Mouse (Mus musculus) lung, postnatal 0 days (tissue): ENCODE data around the gene Ugt2a3. TPM values are rescaled to one million over a fixed set of nuclear protein-coding genes. Genes with fewer than 3 reads are reported as not detected.
"Not testable (repeated sequence)": the region's sequence is repeated elsewhere in the genome, so short reads cannot be mapped to it uniquely, and the experiment has no call there.

Source experiments
- ATAC-seq: fragments of 200-750 bp; cut with Nextera tagmentation; 2 replicates; pipeline ENCODE4 v1.8.0; 2017; ENCODE audit warnings: moderate library complexity
- DNase-seq: peaks from one replicate; pipeline ENCODE4 v3.0.0-alpha.2; 2016; ENCODE audit warnings: low spot score
- H3K27ac ChIP-seq: fragments of 300-500 bp; sonication (generic); 2 replicates; pipeline ENCODE4 v1.5.1; 2014; ENCODE audit warnings: antibody characterized with exemption, mild to moderate bottlenecking, low read length, mixed read lengths
- H3K27me3 ChIP-seq: fragments of 300-500 bp; sonication (generic); replicated peaks from 2 replicates; pipeline ENCODE4 v1.6.1; 2014; ENCODE audit warnings: low read length, mixed read lengths; ENCODE audit not compliant: insufficient read depth
- H3K36me3 ChIP-seq: fragments of 300-500 bp; sonication (generic); 2 replicates; pipeline ENCODE4 v1.6.1; 2014; ENCODE audit warnings: low read length, mixed read lengths; ENCODE audit not compliant: insufficient read depth
- H3K4me1 ChIP-seq: fragments of 300-500 bp; sonication (generic); 2 replicates; pipeline ENCODE4 v1.6.1; 2014; ENCODE audit warnings: antibody characterized with exemption, low read depth, low read length, mixed read lengths; ENCODE audit not compliant: insufficient read depth
- H3K4me2 ChIP-seq: fragments of 300-500 bp; sonication (generic); replicated peaks from 2 replicates; pipeline ENCODE4 v1.6.1; 2014; ENCODE audit warnings: low read depth, mild to moderate bottlenecking, low read length, moderate library complexity, mixed read lengths
- H3K4me3 ChIP-seq: fragments of 300-500 bp; sonication (generic); 2 replicates; pipeline ENCODE4 v1.5.1; 2014; ENCODE audit warnings: low read depth, low read length
- H3K9ac ChIP-seq: fragments of 300-500 bp; sonication (generic); replicated peaks from 2 replicates; pipeline ENCODE4 v1.6.1; 2014; ENCODE audit warnings: low read depth, mild to moderate bottlenecking
- H3K9me3 ChIP-seq: fragments of 300-500 bp; sonication (generic); 2 replicates; pipeline ENCODE4 v1.6.1; 2016; ENCODE audit warnings: low read length, mixed read lengths
- CTCF ChIP-seq: IDR thresholded peaks from 2 replicates; pipeline ENCODE4 v1.5.1; 2016; ENCODE audit warnings: antibody characterized with exemption, mild to moderate bottlenecking
- EP300 ChIP-seq: IDR thresholded peaks from 2 replicates; pipeline ENCODE4 v1.6.1; 2016; ENCODE audit warnings: antibody characterized with exemption, mild to moderate bottlenecking, control low read depth
- WGBS: fragments of 180-500 bp; shearing (Covaris S2); extraction: QIAGEN DNeasy Blood & Tissue Kit; methylation state at CpG from one replicate; pipeline ENCODE4 v1.1.7; 2014; 5-methylcytosine and 5-hydroxymethylcytosine counted together
- polyA plus RNA-seq: library from polyadenylated mRNA; unstranded; fragments of >200 nt; fragmentation: Nextera tagmentation; extraction: Ambion mirVana; gene quantifications from 2 replicates; pipeline ENCODE4 v1.2.1, GENCODE M21; 2015

Gene Ugt2a3
- polyA plus RNA-seq, 1 experiment from 2014 or later = not detected

- no peak for TF ChIP-seq EP300
- no peak for TF ChIP-seq CTCF
- WGBS = 32% methylated on average over 1 of the region's 1 CpGs
- Histone ChIP-seq H3K4me1 (no peaks in the 10 kb centered on the region), H3K9me3 (no peaks in the 10 kb centered on the region), H3K4me3 (no peak overlapping the region), H3K36me3 (no peaks in the 10 kb centered on the region), H3K27me3 (no peaks in the 10 kb centered on the region), H3K4me2 (no peak overlapping the region), H3K9ac (no peak overlapping the region), H3K27ac (no peak overlapping the region)
- DNase-seq (no peak), ATAC-seq (no peak)
Observed at GRCm38 (mm10) chr5:87350350-87350749, 13.4 kb upstream of the Ugt2a3 start.

- not testable (repeated sequence) for H3K27me3 ChIP-seq, DNase-seq, H3K4me2 ChIP-seq, H3K36me3 ChIP-seq, ATAC-seq, H3K9me3 ChIP-seq, H3K4me3 ChIP-seq, H3K27ac ChIP-seq, H3K9ac ChIP-seq, H3K4me1 ChIP-seq
- WGBS = 65% methylated on average over 1 of the region's 1 CpGs
Observed at GRCm38 (mm10) chr5:87349150-87349549, 12.2 kb upstream of the Ugt2a3 start.

GRCm38 (mm10) chr5:87347479-87348078 is 10.6 kb upstream of the Ugt2a3 start:
- H3K36me3 ChIP-seq, H3K9me3 ChIP-seq, ATAC-seq, DNase-seq, H3K27me3 ChIP-seq, H3K4me2 ChIP-seq, H3K27ac ChIP-seq, H3K9ac ChIP-seq, H3K4me3 ChIP-seq, H3K4me1 ChIP-seq: not testable (repeated sequence)
- WGBS = 54% methylated on average over 2 of the region's 2 CpGs

- ATAC-seq (no peak), DNase-seq (no peak)
- H3K27ac ChIP-seq = no peak overlapping the region
- no peaks in the 10 kb centered on the region for H3K4me1 ChIP-seq
- H3K4me3 ChIP-seq = no peak overlapping the region
- H3K4me2 ChIP-seq = no peak overlapping the region
- H3K36me3 ChIP-seq = no peaks in the 10 kb centered on the region
- 81% methylated on average over 5 of the region's 5 CpGs for WGBS
- H3K9ac ChIP-seq = no peak overlapping the region
- TF ChIP-seq EP300 = no peak
- no peak for TF ChIP-seq CTCF
- H3K9me3 ChIP-seq = no peaks in the 10 kb centered on the region
- no peaks in the 10 kb centered on the region for H3K27me3 ChIP-seq
Observed at GRCm38 (mm10) chr5:87340461-87340860, 3.5 kb upstream of the Ugt2a3 start.

GRCm38 (mm10) chr5:87335199-87335598 is 1.8 kb downstream of the Ugt2a3 start:
- no peaks in the 10 kb centered on the region for H3K36me3 ChIP-seq
- H3K27me3 ChIP-seq = no peaks in the 10 kb centered on the region
- no peak overlapping the region for H3K4me2 ChIP-seq
- no peaks in the 10 kb centered on the region for H3K9me3 ChIP-seq
- 63% methylated on average over 1 of the region's 1 CpGs for WGBS
- no peak overlapping the region for H3K4me3 ChIP-seq
- no peaks in the 10 kb centered on the region for H3K4me1 ChIP-seq
- no peak overlapping the region for H3K27ac ChIP-seq
- ATAC-seq (no peak), DNase-seq (no peak)
- no peak overlapping the region for H3K9ac ChIP-seq
- no peak for TF ChIP-seq EP300

- no peaks in the 10 kb centered on the region for H3K36me3 ChIP-seq
- no peak overlapping the region for H3K9ac ChIP-seq
- no peak overlapping the region for H3K4me2 ChIP-seq
- H3K27me3 ChIP-seq = no peaks in the 10 kb centered on the region
- H3K4me1 ChIP-seq = no peaks in the 10 kb centered on the region
- no peak overlapping the region for H3K4me3 ChIP-seq
- H3K9me3 ChIP-seq = no peaks in the 10 kb centered on the region
- H3K27ac ChIP-seq = no peak overlapping the region
- ATAC-seq = no peak
- no peak for DNase-seq
- TF ChIP-seq CTCF (peak; percentile 30; the same call in 1 of the 2 replicates), EP300 (no peak)
- 48% methylated on average over 3 of the region's 3 CpGs for WGBS
Observed at GRCm38 (mm10) chr5:87333584-87333983, 3.4 kb downstream of the Ugt2a3 start.

- H3K9ac ChIP-seq = no peak overlapping the region
- no peak for TF ChIP-seq CTCF
- no peak for TF ChIP-seq EP300
- WGBS = 90% methylated on average over 12 of the region's 12 CpGs
- H3K4me3 ChIP-seq = no peak overlapping the region
- no peaks in the 10 kb centered on the region for H3K4me1 ChIP-seq
- H3K4me2 ChIP-seq = no peak overlapping the region
- no peak overlapping the region for H3K27ac ChIP-seq
- H3K9me3 ChIP-seq = no peaks in the 10 kb centered on the region
- ATAC-seq (no peak), DNase-seq (no peak)
- H3K36me3 ChIP-seq = no peaks in the 10 kb centered on the region
- H3K27me3 ChIP-seq = no peaks in the 10 kb centered on the region
Observed at GRCm38 (mm10) chr5:87311392-87311791, 25.6 kb downstream of the Ugt2a3 start.

- not testable (repeated sequence) for H3K4me3 ChIP-seq, H3K9me3 ChIP-seq, H3K27ac ChIP-seq, H3K9ac ChIP-seq, H3K4me2 ChIP-seq, H3K36me3 ChIP-seq, DNase-seq, H3K4me1 ChIP-seq, H3K27me3 ChIP-seq, ATAC-seq
- WGBS = 73% methylated on average over 4 of the region's 4 CpGs
Observed at GRCm38 (mm10) chr5:87286180-87286579, 50.8 kb downstream of the Ugt2a3 start.

- not testable (repeated sequence) for H3K27ac ChIP-seq, H3K4me2 ChIP-seq, H3K36me3 ChIP-seq, DNase-seq, H3K27me3 ChIP-seq, H3K9me3 ChIP-seq, H3K9ac ChIP-seq, ATAC-seq, H3K4me1 ChIP-seq, H3K4me3 ChIP-seq
- WGBS = 81% methylated on average over 4 of the region's 4 CpGs
Observed at GRCm38 (mm10) chr5:87275986-87276385, 61.0 kb downstream of the Ugt2a3 start.
